Comparison of ENCODE assay signal across 9 mouse cellular contexts in genomic region chr6:36890296-36890695, GRCm38 (mm10).
DNase-seq lines count a peak whose midpoint lies in the region; ATAC-seq and TF ChIP-seq lines count a peak whose summit lies in the region.
"Had no signal": no experiment of that assay in that cellular context is flagged by ENCODE, and none has a peak within 500 bp of the region (broad histone marks: within the 10 kb centered on the region; RNA-seq: fewer than 3 reads in every experiment).

No protein-coding gene starts in this region.

- H3K27ac ChIP-seq in hindbrain, embryonic 16.5 days (ENCODE audit: low read depth, low read length): no peak overlapping the region
- H3K27ac ChIP-seq: liver, embryonic 14.5 days had no signal

- no peak for TF ChIP-seq POLR2A in brain, embryonic 14.5 days (IDR thresholded peaks at IDR 0.05; ENCODE audit: borderline replicate concordance, extremely low read depth, insufficient read depth, insufficient read length, poor library complexity, severe bottlenecking)

- H3K4me1 ChIP-seq in hindbrain, embryonic 16.5 days (ENCODE audit: control insufficient read depth, insufficient read depth, low read depth, low read length): no peaks in the 10 kb centered on the region

- H3K4me2 ChIP-seq in hindbrain, embryonic 16.5 days (ENCODE audit: low read length): no peak overlapping the region

- H3K9ac ChIP-seq in hindbrain, embryonic 16.5 days (ENCODE audit: low read depth, low read length): no peak overlapping the region
- H3K9ac ChIP-seq: liver, embryonic 14.5 days had no signal

- H3K9me3 ChIP-seq in hindbrain, embryonic 16.5 days (ENCODE audit: control insufficient read depth, low read length): no peaks in the 10 kb centered on the region

- H3K36me3 ChIP-seq in hindbrain, embryonic 16.5 days (ENCODE audit: control insufficient read depth, insufficient read depth, low read length): no peaks in the 10 kb centered on the region

- WGBS in hindbrain, embryonic 16.5 days: 9% methylated on average over 5 of the region's 5 CpGs

- DNase-seq in brain, embryonic 14.5 days (ENCODE audit: low read depth): peak; percentile 53
- peak; percentile 92 for DNase-seq in forelimb bud, embryonic 11.5 days (ENCODE audit: low read depth, low spot score)
- peak; percentile 76 for DNase-seq in lung, postnatal 10 days
- DNase-seq in layer of hippocampus, adult 8-10 months (ENCODE audit: low spot score in 2 of 2): no peak
- no peak for DNase-seq in right cerebral cortex, postnatal 4 days
- DNase-seq in left cerebral cortex, adult 18-20 months (ENCODE audit: low spot score in 2 of 2): no peak

- TF ChIP-seq CTCF in brain, embryonic 14.5 days (IDR thresholded peaks at IDR 0.05; ENCODE audit: borderline replicate concordance, extremely low read depth, insufficient read depth, insufficient read length): no peak

- H3K4me3 ChIP-seq in hindbrain, embryonic 16.5 days (ENCODE audit: low read length): no peak overlapping the region

- no peaks in the 10 kb centered on the region for H3K27me3 ChIP-seq in hindbrain, embryonic 16.5 days (replicated peaks; ENCODE audit: control insufficient read depth, insufficient read depth, low read length)

- peak; percentile 58; the same call in 1 of the 2 replicates for ATAC-seq in hindbrain, embryonic 16.5 days
- ATAC-seq in cerebellum, adult (ENCODE audit: insufficient number of reproducible peaks, low FRiP score, low TSS enrichment): no peak

Comparison
In these comparisons a context has a peak if more than half of its experiments do, and no peak if none do; other contexts are left out.
1. DNase-seq: peak in brain, embryonic 14.5 days (single experiment), forelimb bud, embryonic 11.5 days (single experiment) and lung, postnatal 10 days (single experiment); none in layer of hippocampus, adult 8-10 months (0 of 2), right cerebral cortex, postnatal 4 days (single experiment) and left cerebral cortex, adult 18-20 months (0 of 2).